Mouse (Mus musculus) induced T-regulatory cell, adult 2 months (primary cell): ENCODE measurements at regions not wholly inside any gene's neighbourhood (a gene's known extent, or its start where the extent isn't known, plus 50 kb on each side); places are given as distances from the start of the nearest gene placed in this dataset.

ENCODE experiments used
- DNase-seq: peaks from one replicate; pipeline ENCODE4 v3.0.0-alpha.2; 2012; ENCODE audit warnings: low read depth

- DNase-seq: no peak
Observed at GRCm38 (mm10) chr12:79907583-79907982, 205.2 kb downstream of the Zfp36l1 start.

GRCm38 (mm10) chr12:79906738-79907365, 206.0 kb downstream of the Zfp36l1 start:
- no peak for DNase-seq

GRCm38 (mm10) chr12:79905828-79906737, 206.7 kb downstream of the Zfp36l1 start:
- no peak for DNase-seq

- DNase-seq: no peak
Observed at GRCm38 (mm10) chr12:79904913-79905549, 207.8 kb downstream of the Zfp36l1 start.

- DNase-seq: no peak
Observed at GRCm38 (mm10) chr12:79902761-79903160, 210.1 kb downstream of the Zfp36l1 start.

- no peak for DNase-seq
Observed at GRCm38 (mm10) chr12:79902163-79902562, 210.7 kb downstream of the Zfp36l1 start.

- no peak for DNase-seq
Observed at GRCm38 (mm10) chr12:79898198-79898930, 214.4 kb downstream of the Zfp36l1 start.

- DNase-seq: no peak
Observed at GRCm38 (mm10) chr12:79895975-79896374, 216.8 kb downstream of the Zfp36l1 start.

- no peak for DNase-seq
Observed at GRCm38 (mm10) chr12:79895324-79895723, 217.5 kb downstream of the Zfp36l1 start.

GRCm38 (mm10) chr12:79892871-79893270, 219.9 kb downstream of the Zfp36l1 start:
- no peak for DNase-seq

- no peak for DNase-seq
Observed at GRCm38 (mm10) chr12:79891942-79892341, 220.9 kb downstream of the Zfp36l1 start.

- no peak for DNase-seq
Observed at GRCm38 (mm10) chr12:79890887-79891286, 221.9 kb downstream of the Zfp36l1 start.

- no peak for DNase-seq
Observed at GRCm38 (mm10) chr12:79890291-79890690, 222.5 kb downstream of the Zfp36l1 start.

- DNase-seq: no peak
Observed at GRCm38 (mm10) chr12:79888812-79889211, 224.0 kb downstream of the Zfp36l1 start.

GRCm38 (mm10) chr12:79888086-79888485, 224.7 kb downstream of the Zfp36l1 start:
- DNase-seq: no peak

- no peak for DNase-seq
Observed at GRCm38 (mm10) chr12:79887225-79887886, 225.5 kb downstream of the Zfp36l1 start.

GRCm38 (mm10) chr12:79886494-79886893, 226.3 kb downstream of the Zfp36l1 start:
- no peak for DNase-seq

GRCm38 (mm10) chr12:79885286-79885685, 227.5 kb downstream of the Zfp36l1 start:
- DNase-seq: no peak

GRCm38 (mm10) chr12:79883651-79884050, 229.2 kb downstream of the Zfp36l1 start:
- no peak for DNase-seq

- no peak for DNase-seq
Observed at GRCm38 (mm10) chr12:79880751-79881261, 232.0 kb downstream of the Zfp36l1 start.

- DNase-seq: no peak
Observed at GRCm38 (mm10) chr12:79880346-79880745, 232.5 kb downstream of the Zfp36l1 start.
